Mouse (Mus musculus): ENCODE measurements around the gene Tmem167b. TPM values are rescaled to one million over a fixed set of nuclear protein-coding genes. Genes with fewer than 3 reads are reported as not detected.
A peak's percentile ranks its signal among the peaks of the same experiment; 100 is the strongest.

The Tmem167b gene
- polyA plus RNA-seq, 1 experiment from 2014 or later = 32.1 TPM

GRCm38 (mm10) chr3:108562777-108563271 is 558 bp upstream of the Tmem167b start:
- peak overlapping the region; percentile 89 to 92 for H3K27ac ChIP-seq (replicated peaks in 1 of 2; ENCODE audit: control insufficient read depth in 1 of 2, insufficient read depth in 1 of 2, low read depth in 2 of 2, low read length in 2 of 2)
- H3K4me2 ChIP-seq (ENCODE audit: low read length) = peak overlapping the region; percentile 93
- no peaks in the 10 kb centered on the region for H3K9me3 ChIP-seq (ENCODE audit: control insufficient read depth, low read length)
- peak overlapping the region; percentile 37 to 88 for H3K4me3 ChIP-seq (ENCODE audit: control insufficient read depth in 1 of 2, insufficient read depth in 1 of 2, low read depth in 1 of 2, low read length in 2 of 2)
- peaks cover 25% of the 10 kb centered on the region for H3K36me3 ChIP-seq (ENCODE audit: control insufficient read depth, insufficient read depth, low read length)
- 9% methylated on average over 15 of the region's 15 CpGs for WGBS
- peaks cover 2 to 9% of the 10 kb centered on the region in 2 experiments; a peak in 3 of 4 replicates for H3K4me1 ChIP-seq (ENCODE audit: control insufficient read depth in 2 of 2, insufficient read depth in 2 of 2, low read length in 2 of 2)
- 0 out of 2 replicates have a peak, but pooled peaks have one; percentile 25 for ATAC-seq (ENCODE audit: insufficient number of reproducible peaks, insufficient read depth, low FRiP score, low read depth)
- H3K27me3 ChIP-seq (ENCODE audit: control insufficient read depth, insufficient read depth, low read length) = no peaks in the 10 kb centered on the region
- peak overlapping the region; percentile 86 for H3K9ac ChIP-seq (ENCODE audit: low read length)

- WGBS = 87% methylated on average over 4 of the region's 4 CpGs
- no peak overlapping the region for H3K4me2 ChIP-seq (ENCODE audit: low read length)
- H3K9me3 ChIP-seq (ENCODE audit: control insufficient read depth, low read length) = no peaks in the 10 kb centered on the region
- no peak overlapping the region for H3K9ac ChIP-seq (ENCODE audit: low read length)
- H3K4me1 ChIP-seq (ENCODE audit: control insufficient read depth in 2 of 2, insufficient read depth in 2 of 2, low read length in 2 of 2) = peaks cover 2 to 12% of the 10 kb centered on the region in 2 experiments; a peak in 3 of 4 replicates
- no peaks in the 10 kb centered on the region for H3K27me3 ChIP-seq (ENCODE audit: control insufficient read depth, insufficient read depth, low read length)
- H3K27ac ChIP-seq (replicated peaks in 1 of 2; ENCODE audit: control insufficient read depth in 1 of 2, insufficient read depth in 1 of 2, low read depth in 2 of 2, low read length in 2 of 2) = no peak overlapping the region
- peaks cover 37% of the 10 kb centered on the region for H3K36me3 ChIP-seq (ENCODE audit: control insufficient read depth, insufficient read depth, low read length)
- ATAC-seq (ENCODE audit: insufficient number of reproducible peaks, insufficient read depth, low FRiP score, low read depth) = no peak
- no peak overlapping the region for H3K4me3 ChIP-seq (ENCODE audit: control insufficient read depth in 1 of 2, insufficient read depth in 1 of 2, low read depth in 1 of 2, low read length in 2 of 2)
These were observed 4.4 kb downstream of the Tmem167b start for GRCm38 (mm10) chr3:108557888-108558287.

DNA sequence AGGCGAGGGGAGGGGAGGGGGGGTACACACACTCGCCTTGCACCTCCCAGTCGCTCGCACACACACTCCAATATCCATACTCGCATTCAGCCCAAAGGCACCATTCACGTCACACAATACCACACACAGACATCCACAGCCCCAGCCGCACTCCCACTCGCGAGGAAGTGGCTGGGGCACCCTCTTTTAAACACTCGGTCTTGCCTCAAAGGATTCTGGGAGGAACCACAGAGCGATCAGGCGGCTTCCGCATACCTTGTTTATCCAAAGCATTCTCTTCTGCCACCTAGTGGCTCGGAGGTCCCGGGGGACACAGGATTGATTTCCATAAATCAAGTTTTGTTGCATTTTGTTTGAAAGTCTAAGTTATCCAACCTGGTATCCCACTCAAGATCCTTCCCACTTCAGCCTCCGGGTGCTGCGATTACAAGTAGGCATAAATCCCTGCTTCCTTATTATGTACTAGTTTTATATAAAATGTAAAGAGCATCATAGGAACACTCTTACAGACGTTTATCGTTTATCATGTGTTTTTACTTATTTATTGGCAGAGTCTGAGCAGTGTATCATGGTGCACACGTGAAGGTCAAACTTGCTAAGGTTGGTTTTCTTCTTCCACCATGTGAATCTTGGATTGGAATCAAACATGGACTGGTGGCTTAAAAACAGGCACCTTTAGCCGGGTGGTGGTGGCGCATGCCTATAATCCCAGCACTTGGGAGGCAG is 7.5 kb downstream of the Tmem167b start:
- peaks cover 30% of the 10 kb centered on the region for H3K36me3 ChIP-seq (ENCODE audit: control insufficient read depth, insufficient read depth, low read length)

DNA sequence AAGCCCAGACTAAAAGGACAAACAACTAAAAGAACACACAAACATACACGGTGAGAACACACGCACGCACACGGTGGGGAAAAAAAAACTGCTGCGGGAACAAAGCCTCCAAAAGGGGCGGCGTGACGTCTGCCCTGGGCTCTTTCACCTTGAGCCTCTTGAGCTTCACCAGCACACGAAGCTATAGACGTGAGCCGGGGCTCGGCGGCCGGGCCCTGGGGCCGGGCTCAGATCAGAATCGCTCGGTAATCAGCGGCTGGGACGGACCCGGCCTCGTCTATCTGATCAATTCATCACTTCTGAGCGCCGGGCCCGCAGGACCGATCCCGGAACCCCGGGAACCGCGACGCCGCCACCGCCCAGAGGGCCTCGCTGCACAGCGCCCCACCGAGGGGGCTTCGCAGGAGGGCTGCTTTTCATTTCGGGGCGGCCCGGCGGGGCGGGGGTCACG is 8.1 kb downstream of the Tmem167b start:
- under 1% methylated on average over 36 of the region's 42 CpGs for WGBS
- Histone ChIP-seq H3K27me3 (ENCODE audit: control insufficient read depth, insufficient read depth, low read length) (no peaks in the 10 kb centered on the region), H3K9me3 (ENCODE audit: control insufficient read depth, low read length) (no peaks in the 10 kb centered on the region), H3K9ac (ENCODE audit: low read length) (peak overlapping the region; percentile 99), H3K27ac (replicated peaks in 1 of 2; ENCODE audit: control insufficient read depth in 1 of 2, insufficient read depth in 1 of 2, low read depth in 2 of 2, low read length in 2 of 2) (peak overlapping the region; percentile 23 to 86), H3K4me1 (ENCODE audit: control insufficient read depth in 2 of 2, insufficient read depth in 2 of 2, low read length in 2 of 2) (peaks cover 0 to 3% of the 10 kb centered on the region in 2 experiments; a peak in 1 of 4 replicates), H3K36me3 (ENCODE audit: control insufficient read depth, insufficient read depth, low read length) (peaks cover 25% of the 10 kb centered on the region), H3K4me3 (ENCODE audit: control insufficient read depth in 1 of 2, insufficient read depth in 1 of 2, low read depth in 1 of 2, low read length in 2 of 2) (peak overlapping the region; percentile 60 to 93), H3K4me2 (ENCODE audit: low read length) (peak overlapping the region; percentile 92)
- peak; percentile 34 for ATAC-seq (ENCODE audit: insufficient number of reproducible peaks, insufficient read depth, low FRiP score, low read depth)

More for the DNA sequence above, 7.5 kb downstream of the Tmem167b start:
- no peaks in the 10 kb centered on the region for H3K27me3 ChIP-seq (ENCODE audit: control insufficient read depth, insufficient read depth, low read length)
- H3K27ac ChIP-seq (replicated peaks in 1 of 2; ENCODE audit: control insufficient read depth in 1 of 2, insufficient read depth in 1 of 2, low read depth in 2 of 2, low read length in 2 of 2) = peak overlapping the region; percentile 23 to 86
- H3K4me2 ChIP-seq (ENCODE audit: low read length) = peak overlapping the region; percentile 92
- H3K9me3 ChIP-seq (ENCODE audit: control insufficient read depth, low read length) = no peaks in the 10 kb centered on the region
- ATAC-seq (ENCODE audit: insufficient number of reproducible peaks, insufficient read depth, low FRiP score, low read depth) = peak; percentile 91
- WGBS = 17% methylated on average over 21 of the region's 22 CpGs
- H3K4me3 ChIP-seq (ENCODE audit: control insufficient read depth in 1 of 2, insufficient read depth in 1 of 2, low read depth in 1 of 2, low read length in 2 of 2) = peak overlapping the region; percentile 60 to 93
- peaks cover 0 to 3% of the 10 kb centered on the region in 2 experiments; a peak in 1 of 4 replicates for H3K4me1 ChIP-seq (ENCODE audit: control insufficient read depth in 2 of 2, insufficient read depth in 2 of 2, low read length in 2 of 2)
- peak overlapping the region; percentile 99 for H3K9ac ChIP-seq (ENCODE audit: low read length)

DNA sequence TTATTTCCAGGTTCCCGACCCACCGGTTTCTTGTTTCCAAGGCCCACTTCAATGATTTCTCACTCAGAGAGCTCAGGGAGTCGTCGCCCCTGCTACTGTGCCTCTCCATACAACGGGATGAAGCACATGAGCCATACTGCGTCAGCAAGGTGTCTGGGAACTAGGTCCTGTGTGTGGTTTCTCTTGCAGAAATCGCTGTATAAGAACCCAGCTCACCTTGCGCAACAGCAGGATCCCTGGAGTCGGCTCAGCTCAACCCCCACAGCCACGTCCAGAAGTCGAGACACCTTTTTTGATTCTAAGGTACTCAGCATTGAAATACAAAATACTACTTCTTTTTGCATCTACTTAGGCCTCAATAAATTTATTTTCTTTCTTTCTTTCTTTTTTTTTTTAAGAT is 20.0 kb downstream of the Tmem167b start:
- Histone ChIP-seq H3K36me3 (ENCODE audit: control insufficient read depth, insufficient read depth, low read length) (no peaks in the 10 kb centered on the region), H3K4me1 (ENCODE audit: control insufficient read depth in 2 of 2, insufficient read depth in 2 of 2, low read length in 2 of 2) (no peaks in the 10 kb centered on the region; a peak in 1 of 4 replicates), H3K9me3 (ENCODE audit: control insufficient read depth, low read length) (no peaks in the 10 kb centered on the region), H3K27me3 (ENCODE audit: control insufficient read depth, insufficient read depth, low read length) (0 out of 2 replicates have a peak, but pooled peaks cover 2% of the 10 kb centered on the region), H3K27ac (replicated peaks in 1 of 2; ENCODE audit: control insufficient read depth in 1 of 2, insufficient read depth in 1 of 2, low read depth in 2 of 2, low read length in 2 of 2) (no peak overlapping the region), H3K4me3 (ENCODE audit: control insufficient read depth in 1 of 2, insufficient read depth in 1 of 2, low read depth in 1 of 2, low read length in 2 of 2) (no peak overlapping the region), H3K4me2 (ENCODE audit: low read length) (no peak overlapping the region), H3K9ac (ENCODE audit: low read length) (no peak overlapping the region)
- 75% methylated on average over 11 of the region's 11 CpGs for WGBS
- no peak for ATAC-seq (ENCODE audit: insufficient number of reproducible peaks, insufficient read depth, low FRiP score, low read depth)

DNA sequence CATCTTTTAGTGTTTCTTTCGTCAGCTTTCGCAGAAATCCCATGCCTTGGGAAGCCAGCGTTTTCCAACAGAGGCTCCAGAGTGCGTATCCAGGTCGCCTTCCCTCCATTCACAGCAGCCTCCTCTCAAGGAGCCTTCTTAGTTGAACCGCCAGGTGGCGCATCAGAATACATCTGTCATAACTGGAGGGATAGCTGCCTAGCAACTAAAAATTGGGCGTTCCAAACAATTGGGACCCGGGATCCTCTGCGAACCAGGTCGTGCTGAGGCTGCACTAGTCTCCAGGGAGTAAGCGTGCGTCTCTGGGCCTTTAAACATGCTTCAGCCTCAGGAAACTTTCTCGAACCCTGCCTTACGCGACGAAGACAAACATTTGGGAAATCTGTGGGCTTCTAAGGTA is 25.0 kb downstream of the Tmem167b start:
- Histone ChIP-seq H3K9me3 (ENCODE audit: control insufficient read depth, low read length) (no peaks in the 10 kb centered on the region), H3K4me2 (ENCODE audit: low read length) (peak overlapping the region; percentile 40), H3K9ac (ENCODE audit: low read length) (no peak overlapping the region), H3K4me3 (ENCODE audit: control insufficient read depth in 1 of 2, insufficient read depth in 1 of 2, low read depth in 1 of 2, low read length in 2 of 2) (peak overlapping the region in 1 of 2 experiments; percentile 2; a peak in 1 of 4 replicates), H3K27ac (replicated peaks in 1 of 2; ENCODE audit: control insufficient read depth in 1 of 2, insufficient read depth in 1 of 2, low read depth in 2 of 2, low read length in 2 of 2) (no peak overlapping the region), H3K36me3 (ENCODE audit: control insufficient read depth, insufficient read depth, low read length) (no peaks in the 10 kb centered on the region), H3K27me3 (ENCODE audit: control insufficient read depth, insufficient read depth, low read length) (peaks cover 16% of the 10 kb centered on the region; the same call in 1 of the 2 replicates), H3K4me1 (ENCODE audit: control insufficient read depth in 2 of 2, insufficient read depth in 2 of 2, low read length in 2 of 2) (peaks cover 6 to 11% of the 10 kb centered on the region in 2 experiments; a peak in 3 of 4 replicates)
- WGBS = 4% methylated on average over 17 of the region's 17 CpGs
- ATAC-seq (ENCODE audit: insufficient number of reproducible peaks, insufficient read depth, low FRiP score, low read depth) = peak; percentile 64; the same call in 1 of the 2 replicates

DNA sequence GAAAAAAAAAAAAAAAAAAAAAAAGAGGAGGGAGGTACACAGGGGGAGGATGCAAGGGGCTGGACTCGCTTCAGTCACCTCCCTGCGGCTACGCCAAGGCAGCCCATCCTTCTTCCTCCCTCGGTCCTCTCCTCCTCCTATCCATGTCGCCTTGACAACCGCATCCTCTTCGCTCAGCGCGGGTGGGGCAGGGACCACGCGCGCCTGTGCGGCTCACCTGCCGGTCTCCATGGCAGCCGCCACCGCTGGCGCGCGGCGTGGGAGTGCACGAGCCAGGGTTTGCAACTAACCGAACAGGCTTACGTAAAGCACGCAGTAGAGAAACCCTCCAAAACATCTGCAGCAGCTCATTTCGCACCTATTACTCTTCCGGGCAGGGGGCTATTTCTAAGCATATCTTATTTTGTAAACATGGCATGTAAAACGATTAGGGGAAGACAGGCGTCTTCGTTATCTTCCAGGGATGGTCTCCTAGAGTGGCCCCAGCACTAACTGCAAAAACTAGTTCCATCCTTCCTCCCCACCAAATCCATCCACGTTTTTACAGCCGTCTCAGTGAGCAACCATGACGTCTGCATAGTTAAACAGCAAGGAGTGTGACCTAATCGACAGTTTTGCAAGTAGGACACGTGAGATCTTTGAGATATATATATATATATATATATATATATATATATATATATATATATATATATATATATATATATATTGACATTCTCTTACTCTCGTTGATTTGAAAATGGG is 25.6 kb downstream of the Tmem167b start, which contains the start of gene 5330417C22Rik:
5330417C22Rik (minus strand) TSS at position 20 of the 744 bp plus-strand sequence.
- peak within 1 kb of the TSS; percentile 16; the same call in 1 of the 2 replicates for H3K9ac ChIP-seq (ENCODE audit: low read length)
- ATAC-seq (ENCODE audit: insufficient number of reproducible peaks, insufficient read depth, low FRiP score, low read depth) = no peak
- H3K27ac ChIP-seq (replicated peaks in 1 of 2; ENCODE audit: control insufficient read depth in 1 of 2, insufficient read depth in 1 of 2, low read depth in 2 of 2, low read length in 2 of 2) = no peak within 1 kb of the TSS
- H3K36me3 ChIP-seq (ENCODE audit: control insufficient read depth, insufficient read depth, low read length) = no peaks in the 10 kb centered on the region
- 3% methylated on average over 34 of the region's 35 CpGs for WGBS
- H3K27me3 ChIP-seq (ENCODE audit: control insufficient read depth, insufficient read depth, low read length) = peaks cover 16% of the 10 kb centered on the region; the same call in 1 of the 2 replicates
- H3K4me2 ChIP-seq (ENCODE audit: low read length) = peak within 1 kb of the TSS; percentile 59
- no peaks in the 10 kb centered on the region for H3K9me3 ChIP-seq (ENCODE audit: control insufficient read depth, low read length)
- peaks cover 6 to 11% of the 10 kb centered on the region in 2 experiments; a peak in 3 of 4 replicates for H3K4me1 ChIP-seq (ENCODE audit: control insufficient read depth in 2 of 2, insufficient read depth in 2 of 2, low read length in 2 of 2)
- H3K4me3 ChIP-seq (ENCODE audit: control insufficient read depth in 1 of 2, insufficient read depth in 1 of 2, low read depth in 1 of 2, low read length in 2 of 2) = peak within 1 kb of the TSS; percentile 32 to 42
